Mouse (Mus musculus): ENCODE results near the gene Caprin1.
A peak's percentile ranks its signal among the peaks of the same experiment; 100 is the strongest.

Gene Caprin1

DNA sequence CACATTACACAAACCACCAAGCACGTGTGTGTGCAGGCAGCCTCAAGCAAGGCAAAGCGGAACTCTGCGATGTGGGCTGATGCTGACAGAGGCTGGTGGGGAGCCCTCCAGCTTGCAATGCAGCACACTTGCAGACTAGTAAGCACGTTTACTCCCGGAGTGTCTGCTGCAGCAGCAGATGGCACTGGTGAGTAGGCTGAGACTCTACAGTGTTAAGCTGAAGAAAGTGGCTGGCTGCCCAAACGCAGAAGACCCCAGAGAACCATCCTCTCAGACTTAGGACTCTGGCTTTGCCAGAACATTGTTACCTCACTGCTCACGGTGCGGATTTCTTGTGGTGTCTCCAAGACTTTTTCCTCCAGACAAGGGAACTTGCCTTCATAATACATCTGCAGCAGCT lies 66.5 kb downstream of the Caprin1 start:
- DNase-seq (ENCODE audit: low read depth, low spot score): no peak

DNA sequence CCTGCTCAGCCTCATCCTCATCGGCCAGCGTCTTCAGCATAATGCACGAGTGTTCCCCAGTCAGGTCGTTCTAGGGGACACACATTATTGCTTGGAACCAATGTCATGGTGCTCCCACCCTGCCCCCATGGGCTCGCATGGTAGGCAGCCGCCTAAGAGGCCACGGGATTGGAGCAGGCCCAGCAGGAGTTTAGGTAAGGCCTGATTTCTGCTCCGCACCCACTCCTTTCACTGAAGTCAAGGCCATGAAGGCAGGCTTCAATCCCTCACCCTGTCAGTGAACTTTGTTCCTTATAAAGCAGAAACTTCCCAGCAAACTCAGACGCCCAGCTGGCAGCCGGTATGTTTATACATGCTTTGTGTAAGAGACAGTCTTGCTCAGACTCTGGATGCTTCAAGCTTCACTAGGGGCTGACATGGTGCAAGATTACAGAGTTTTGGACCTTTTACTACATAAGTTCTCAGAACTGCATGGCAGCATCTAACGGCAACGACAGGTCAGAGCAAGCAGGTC lies 69.4 kb downstream of the Caprin1 start:
- no peak for DNase-seq (ENCODE audit: low read depth, low spot score)

DNA sequence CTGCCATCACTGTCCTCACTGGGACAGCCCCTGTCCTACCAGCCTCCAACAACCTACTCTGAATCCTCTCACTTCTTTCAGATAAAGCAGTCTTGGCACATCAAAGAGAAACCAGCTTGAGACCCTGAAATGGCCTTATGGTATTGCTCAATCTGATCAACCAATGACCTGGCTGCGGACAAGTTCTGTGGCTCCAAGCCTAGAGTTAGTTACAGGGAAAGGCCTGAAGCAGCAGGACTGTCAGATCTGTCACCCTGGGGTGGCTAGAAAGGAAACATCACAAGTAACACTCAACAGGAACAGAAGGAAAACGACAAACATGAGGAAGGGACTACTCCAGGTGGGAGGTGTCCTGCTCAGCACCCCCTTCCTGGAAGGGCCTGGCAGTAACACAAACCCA lies 72.9 kb downstream of the Caprin1 start:
- no peak for DNase-seq (ENCODE audit: low read depth, low spot score)

DNA sequence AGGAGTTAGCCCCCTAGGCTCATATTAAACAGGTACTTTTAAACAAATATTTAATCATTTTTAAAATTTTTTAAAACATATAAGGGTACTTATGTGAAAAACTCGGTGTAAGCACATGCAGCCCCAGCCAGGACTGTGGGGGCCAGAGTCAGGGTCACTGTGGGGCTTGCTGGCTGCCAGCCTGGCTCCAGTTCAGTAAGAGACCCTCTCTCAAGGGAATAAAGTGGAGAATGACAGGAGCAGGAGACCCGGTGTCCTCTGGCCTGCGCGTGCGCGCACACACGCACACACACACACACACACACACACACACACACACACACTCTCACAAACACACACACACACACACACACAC lies 78.2 kb downstream of the Caprin1 start:
- no peak for DNase-seq (ENCODE audit: low read depth, low spot score)

DNA sequence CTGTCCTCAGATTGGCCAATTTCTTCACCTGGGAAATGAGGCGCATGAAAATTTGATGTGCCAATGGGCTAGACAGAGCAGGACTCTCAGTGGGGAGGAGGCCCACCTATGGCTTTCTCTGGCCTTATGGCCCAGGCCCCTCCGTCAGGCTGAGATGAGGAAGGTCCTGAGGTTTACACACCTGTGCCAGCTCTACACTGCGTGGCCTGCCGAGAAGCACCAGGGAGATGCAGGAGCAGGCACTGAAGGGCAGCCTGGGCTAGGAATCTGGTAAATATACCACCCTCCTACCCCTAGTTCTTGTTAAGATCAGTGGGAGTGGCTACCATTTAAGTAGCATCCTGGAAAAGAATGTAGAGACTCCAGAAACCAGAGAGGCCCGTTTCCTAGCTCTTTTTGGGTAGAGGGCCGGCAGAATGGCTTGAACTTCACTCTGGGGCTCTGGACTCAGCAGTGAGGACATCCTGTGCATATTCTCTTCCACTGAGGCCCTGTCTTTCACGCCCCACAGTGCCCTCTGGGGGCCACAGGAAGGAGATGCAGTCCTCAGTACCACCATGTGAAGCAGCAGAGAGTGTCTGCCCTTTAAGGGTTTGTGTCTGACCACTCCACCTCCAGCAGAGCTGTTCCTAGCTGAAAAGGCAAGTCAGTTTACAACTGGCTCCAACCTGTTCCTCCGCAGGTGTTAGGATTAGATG lies 78.7 kb downstream of the Caprin1 start:
- peak; percentile 75 for DNase-seq (ENCODE audit: low read depth, low spot score)

DNA sequence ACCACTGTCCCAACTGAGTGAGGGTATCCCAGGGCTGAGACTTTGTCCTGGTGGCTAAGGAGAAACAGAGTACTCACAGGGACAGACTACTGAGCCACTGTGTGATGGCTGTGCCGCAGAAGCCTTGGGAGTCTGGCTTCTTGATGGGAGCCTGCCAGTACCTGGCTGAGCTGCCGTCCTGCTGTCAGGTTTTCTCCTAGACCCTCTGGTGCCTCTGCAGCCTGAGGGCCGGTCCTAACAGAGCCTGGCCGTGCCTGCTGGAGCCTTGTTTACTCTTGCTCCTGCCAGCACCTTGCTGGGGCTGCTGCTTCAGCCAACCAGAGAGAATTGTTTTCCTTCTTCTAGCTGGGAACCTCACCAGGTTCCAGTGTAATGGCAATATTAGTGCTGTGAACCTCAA lies 83.0 kb downstream of the Caprin1 start:
- DNase-seq (ENCODE audit: low read depth, low spot score): no peak

DNA sequence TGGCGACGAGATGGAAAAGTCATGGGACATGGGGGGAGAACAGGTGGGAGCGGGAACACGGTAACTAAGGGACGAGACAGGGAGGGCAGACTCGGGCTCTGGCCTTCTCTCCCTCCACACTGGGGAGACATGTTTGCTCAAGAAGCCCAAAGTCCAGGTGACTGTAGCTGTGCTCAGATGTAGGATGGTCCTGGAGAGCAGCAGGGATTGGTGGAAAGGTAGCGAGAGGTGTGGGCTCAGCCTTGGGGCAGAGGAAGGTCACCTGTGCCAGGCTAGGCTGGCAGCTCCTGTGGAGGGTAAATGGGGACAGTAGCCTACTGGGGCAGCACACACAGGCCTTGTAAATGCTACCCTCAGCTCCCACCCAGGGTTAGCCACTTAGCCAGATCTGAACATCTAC lies 83.6 kb downstream of the Caprin1 start:
- no peak for DNase-seq (ENCODE audit: low read depth, low spot score)
